Comparison of ENCODE assay signal across 15 mouse cellular contexts in the genomic region with DNA sequence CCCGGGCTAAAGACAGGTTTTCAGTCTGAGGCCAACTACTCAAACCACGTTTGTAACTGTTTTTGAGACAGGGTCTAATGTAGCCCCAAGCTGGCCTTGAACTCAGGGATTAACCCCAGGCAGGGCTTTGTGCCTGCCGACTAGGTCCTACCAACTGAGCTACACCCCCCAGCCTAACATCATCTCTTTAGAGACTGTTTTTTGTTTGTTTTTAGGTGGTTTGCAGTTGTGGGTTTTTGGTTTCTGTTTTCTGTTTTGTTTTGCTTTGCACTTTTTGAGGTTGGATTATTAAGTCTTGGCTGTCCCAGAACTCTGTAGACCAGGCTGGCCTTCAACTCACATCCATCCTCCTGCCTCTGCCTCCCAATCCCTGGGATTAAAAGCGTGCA. TPM values are rescaled to one million over a fixed set of nuclear protein-coding genes. Genes with fewer than 3 reads are reported as not detected.
DNase-seq lines count a peak whose midpoint lies in the region; ATAC-seq and TF ChIP-seq lines count a peak whose summit lies in the region.
"Had no signal": no experiment of that assay in that cellular context is flagged by ENCODE, and none has a peak within 500 bp of the region (broad histone marks: within the 10 kb centered on the region; RNA-seq: fewer than 3 reads in every experiment).

No protein-coding gene starts in this region.

- DNase-seq in hindbrain, embryonic 10.5 days (ENCODE audit: low spot score): no peak
- no peak for DNase-seq in spleen, adult 2 months (ENCODE audit: low read depth in 1 of 2, low spot score in 2 of 2)
- DNase-seq in spleen, postnatal 14 days (ENCODE audit: low spot score in 2 of 2): no peak
- no peak for DNase-seq in gastrocnemius, postnatal 10 days
- DNase-seq in frontal cortex, postnatal 36 days (ENCODE audit: low spot score in 2 of 2): no peak
- DNase-seq: cerebellum, adult 11 months; right cerebral cortex, postnatal 14 days had no signal

- H3K27me3 ChIP-seq in hindbrain, embryonic 10.5 days (ENCODE audit: insufficient read depth, poor library complexity, severe bottlenecking): no peaks in the 10 kb centered on the region
- H3K27me3 ChIP-seq in hindbrain, embryonic 13.5 days: no peaks in the 10 kb centered on the region
- H3K27me3 ChIP-seq in spleen, adult 2 months (ENCODE audit: control insufficient read depth, insufficient read depth, low read length): no peaks in the 10 kb centered on the region

- H3K4me1 ChIP-seq in hindbrain, embryonic 10.5 days (replicated peaks): peaks cover 21% of the 10 kb centered on the region
- peaks cover 15% of the 10 kb centered on the region for H3K4me1 ChIP-seq in hindbrain, embryonic 13.5 days (replicated peaks)
- peaks cover 23% of the 10 kb centered on the region; the same call in 1 of the 2 replicates for H3K4me1 ChIP-seq in spleen, adult 2 months (ENCODE audit: control insufficient read depth, insufficient read depth, insufficient read length)
- H3K4me1 ChIP-seq: forebrain, embryonic 12.5 days had no signal

- TF ChIP-seq CTCF in spleen, adult 2 months (IDR thresholded peaks at IDR 0.05; ENCODE audit: extremely low read depth, insufficient read depth, insufficient read length, insufficient replicate concordance): no peak

- H3K27ac ChIP-seq in hindbrain, embryonic 10.5 days: peak overlapping the region; percentile 23; the same call in 1 of the 2 replicates
- H3K27ac ChIP-seq in hindbrain, embryonic 13.5 days: no peak overlapping the region
- peak overlapping the region; percentile 89 for H3K27ac ChIP-seq in spleen, adult 2 months (ENCODE audit: insufficient read depth, low read length)
- H3K27ac ChIP-seq: forebrain, embryonic 12.5 days; hindbrain, embryonic 12.5 days had no signal

- ATAC-seq in hindbrain, embryonic 13.5 days (ENCODE audit: low FRiP score): no peak
- ATAC-seq in activated CD4-positive, CD25-positive, alpha-beta regulatory T cell, adult 4 months: peak; percentile 36
- ATAC-seq: intestine, embryonic 16.5 days; midbrain, embryonic 16.5 days had no signal

- peaks cover 19% of the 10 kb centered on the region; the same call in 1 of the 2 replicates for H3K36me3 ChIP-seq in hindbrain, embryonic 10.5 days
- H3K36me3 ChIP-seq in hindbrain, embryonic 13.5 days: no peaks in the 10 kb centered on the region
- H3K36me3 ChIP-seq in spleen, adult 2 months (ENCODE audit: control insufficient read depth, insufficient read depth, low read length): no peaks in the 10 kb centered on the region; the same call in 1 of the 2 replicates
- H3K36me3 ChIP-seq: forebrain, embryonic 12.5 days; hindbrain, embryonic 12.5 days had no signal

- WGBS in hindbrain, embryonic 10.5 days: 82% methylated on average over 4 of the region's 4 CpGs
- WGBS in hindbrain, embryonic 13.5 days: 87% methylated on average over 4 of the region's 4 CpGs
- WGBS in spleen, adult 2 months: 61% methylated on average over 4 of the region's 4 CpGs

- H3K9ac ChIP-seq in hindbrain, embryonic 13.5 days: no peak overlapping the region
- H3K9ac ChIP-seq: forebrain, embryonic 12.5 days; hindbrain, embryonic 12.5 days had no signal

- no peak overlapping the region for H3K4me3 ChIP-seq in hindbrain, embryonic 10.5 days
- H3K4me3 ChIP-seq in hindbrain, embryonic 13.5 days: no peak overlapping the region
- H3K4me3 ChIP-seq in spleen, adult 2 months (ENCODE audit: extremely low read depth, insufficient read depth, insufficient read length): peak overlapping the region; percentile 39; the same call in 1 of the 2 replicates
- H3K4me3 ChIP-seq: forebrain, embryonic 12.5 days; hindbrain, embryonic 12.5 days; layer of hippocampus, adult 2 months; midbrain, embryonic 10.5 days had no signal

- TF ChIP-seq POLR2A in spleen, adult 2 months (IDR thresholded peaks at IDR 0.05; ENCODE audit: low read depth, low read length): no peak

- H3K4me2 ChIP-seq in hindbrain, embryonic 13.5 days: no peak overlapping the region
- H3K4me2 ChIP-seq: forebrain, embryonic 12.5 days; hindbrain, embryonic 12.5 days had no signal

- H3K9me3 ChIP-seq in hindbrain, embryonic 10.5 days: no peaks in the 10 kb centered on the region
- H3K9me3 ChIP-seq in hindbrain, embryonic 13.5 days: no peaks in the 10 kb centered on the region
- H3K9me3 ChIP-seq: forebrain, embryonic 12.5 days; hindbrain, embryonic 12.5 days; midbrain, embryonic 10.5 days had no signal

RNA-seq across cellular contexts. Expression of gene Tcf7, which starts 8.9 kb away (rescaled TPM):
- 9.3 and 10.8 TPM in 2 replicates for polyA plus RNA-seq in hindbrain, embryonic 10.5 days (2016; fragmentation: Nextera tagmentation; extraction: Ambion mirVana)
- polyA plus RNA-seq in hindbrain, embryonic 13.5 days (2015; fragmentation: Nextera tagmentation; extraction: Ambion mirVana): 3.2 and 4.7 TPM in 2 replicates
- polyA plus RNA-seq in spleen, adult 2 months (2012; rRNA removed): 139 and 165 TPM in 2 replicates
- 100 to 1,000 TPM; 227 to 315 TPM for polyA plus RNA-seq in activated CD4-positive, CD25-positive, alpha-beta regulatory T cell, adult 4 months (2017; shearing (Covaris generic))
- total RNA-seq in gastrocnemius, postnatal 10 days (2021): 1 to 10 TPM; 2.0 to 4.6 TPM

RNA-seq across cellular contexts. Expression of gene Skp1a, which starts 42.1 kb away (rescaled TPM):
- 905 and 976 TPM in 2 replicates for polyA plus RNA-seq in hindbrain, embryonic 10.5 days (2016; fragmentation: Nextera tagmentation; extraction: Ambion mirVana)
- 1,097 and 1,103 TPM in 2 replicates for polyA plus RNA-seq in hindbrain, embryonic 13.5 days (2015; fragmentation: Nextera tagmentation; extraction: Ambion mirVana)
- polyA plus RNA-seq in spleen, adult 2 months (2012; rRNA removed): 4.5 and 6.3 TPM in 2 replicates
- 100 to 1,000 TPM; 281 to 307 TPM for polyA plus RNA-seq in activated CD4-positive, CD25-positive, alpha-beta regulatory T cell, adult 4 months (2017; shearing (Covaris generic))
- 100 to 1,000 TPM; 254 to 257 TPM for total RNA-seq in gastrocnemius, postnatal 10 days (2021)

Comparison
In these comparisons a context has a peak if more than half of its experiments do, and no peak if none do; other contexts are left out.
1. RNA of gene Tcf7, which starts 8.9 kb away (polyA plus RNA-seq): 227 to 315 TPM in activated CD4-positive, CD25-positive, alpha-beta regulatory T cell, adult 4 months and 139 to 165 TPM in spleen, adult 2 months; 9.3 to 10.8 TPM in hindbrain, embryonic 10.5 days and 3.2 to 4.7 TPM in hindbrain, embryonic 13.5 days; every median in the first group is over 10 times any median in the second.
2. RNA of gene Skp1a, which starts 42.1 kb away (polyA plus RNA-seq): 1,097 to 1,103 TPM in hindbrain, embryonic 13.5 days, 905 to 976 TPM in hindbrain, embryonic 10.5 days and 281 to 307 TPM in activated CD4-positive, CD25-positive, alpha-beta regulatory T cell, adult 4 months; 4.5 to 6.3 TPM in spleen, adult 2 months; every median in the first group is over 10 times any median in the second.